8 mouse cellular contexts compared by ENCODE assay signal in the genomic region with DNA sequence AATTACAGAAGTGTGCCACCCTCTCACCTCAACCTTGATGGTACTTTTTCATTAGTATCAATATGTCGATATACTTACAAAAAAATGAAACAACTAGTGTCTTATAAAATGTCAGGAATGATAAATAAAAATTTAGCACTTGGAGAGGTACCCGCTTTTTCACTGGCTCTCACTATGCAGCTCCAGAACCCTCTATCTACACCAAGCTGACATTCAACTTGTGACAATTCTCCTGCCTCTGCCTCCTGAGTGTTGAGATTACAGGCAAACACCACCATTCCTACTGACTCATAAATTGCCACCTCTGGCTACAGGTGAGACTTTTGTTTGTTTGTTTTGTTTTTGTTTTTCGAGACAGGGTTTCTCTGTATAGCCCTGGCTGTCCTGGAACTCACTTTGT. TPM values are rescaled to one million over a fixed set of nuclear protein-coding genes. Genes with fewer than 3 reads are reported as not detected.
DNase-seq lines count a peak whose midpoint lies in the region; ATAC-seq and TF ChIP-seq lines count a peak whose summit lies in the region.

No protein-coding gene starts in this region.

- 0 out of 2 replicates have a peak overlapping the region, but pooled peaks have one; percentile 63 for H3K27ac ChIP-seq in embryonic facial prominence, embryonic 15.5 days (replicated peaks)
- no peak overlapping the region for H3K27ac ChIP-seq in limb, embryonic 11.5 days (replicated peaks; ENCODE audit: low read depth, low read length)
- H3K27ac ChIP-seq in neural tube, embryonic 14.5 days (ENCODE audit: low read depth, low read length) = no peak overlapping the region

- 50% methylated on average over 3 of the region's 3 CpGs for WGBS in lung, adult 2 months
- 54% methylated on average over 3 of the region's 3 CpGs for WGBS in embryonic facial prominence, embryonic 15.5 days
- WGBS in limb, embryonic 11.5 days = 59% methylated on average over 3 of the region's 3 CpGs
- 55% methylated on average over 3 of the region's 3 CpGs for whole genome bisulfite sequencing in neural tube, embryonic 14.5 days

- peaks cover 7% of the 10 kb centered on the region; the same call in 1 of the 2 replicates for H3K36me3 ChIP-seq in embryonic facial prominence, embryonic 15.5 days
- H3K36me3 ChIP-seq in limb, embryonic 11.5 days (ENCODE audit: control insufficient read depth, insufficient read depth, low read length) = peaks cover 2% of the 10 kb centered on the region; the same call in 1 of the 2 replicates
- no peaks in the 10 kb centered on the region for H3K36me3 ChIP-seq in neural tube, embryonic 14.5 days (ENCODE audit: control insufficient read depth, insufficient read depth, low read length)

- H3K9ac ChIP-seq in embryonic facial prominence, embryonic 15.5 days = peak overlapping the region; percentile 15; the same call in 1 of the 2 replicates
- H3K9ac ChIP-seq in limb, embryonic 11.5 days (ENCODE audit: low read length) = no peak overlapping the region
- 0 out of 2 replicates have a peak overlapping the region, but pooled peaks have one; percentile 77 for H3K9ac ChIP-seq in neural tube, embryonic 14.5 days (replicated peaks; ENCODE audit: low read depth, low read length)

- H3K4me1 ChIP-seq in lung, adult 2 months (ENCODE audit: control insufficient read depth, insufficient read depth, low read length) = peaks cover 3% of the 10 kb centered on the region
- peaks cover 4% of the 10 kb centered on the region; the same call in 1 of the 2 replicates for H3K4me1 ChIP-seq in embryonic facial prominence, embryonic 15.5 days
- no peaks in the 10 kb centered on the region for H3K4me1 ChIP-seq in limb, embryonic 11.5 days (ENCODE audit: control insufficient read depth, insufficient read depth, low read length)
- H3K4me1 ChIP-seq in neural tube, embryonic 14.5 days (ENCODE audit: control insufficient read depth, insufficient read depth, low read length) = 0 out of 2 replicates have a peak, but pooled peaks cover 3% of the 10 kb centered on the region

- peak overlapping the region; percentile 75 for H3K4me3 ChIP-seq in lung, adult 2 months (replicated peaks; ENCODE audit: extremely low read depth, low read depth, low read length)
- H3K4me3 ChIP-seq in embryonic facial prominence, embryonic 15.5 days (replicated peaks) = peak overlapping the region; percentile 74
- H3K4me3 ChIP-seq in limb, embryonic 11.5 days (ENCODE audit: low read depth, low read length) = peak overlapping the region; percentile 95
- H3K4me3 ChIP-seq in neural tube, embryonic 14.5 days (ENCODE audit: low read depth, low read length) = peak overlapping the region; percentile 90

- DNase-seq in lung, adult 2 months = no peak
- DNase-seq in lung, postnatal 10 days = no peak
- DNase-seq in limb, embryonic 11.5 days (ENCODE audit: low spot score) = no peak
- DNase-seq in thymus, postnatal 25 days = no peak
- DNase-seq in cerebellum, adult 11 months = no peak
- DNase-seq in layer of hippocampus, adult 11-12 months (ENCODE audit: low spot score) = no peak

- H3K27me3 ChIP-seq in embryonic facial prominence, embryonic 15.5 days = no peaks in the 10 kb centered on the region
- H3K27me3 ChIP-seq in limb, embryonic 11.5 days (ENCODE audit: control insufficient read depth, insufficient read depth, low read length) = no peaks in the 10 kb centered on the region
- no peaks in the 10 kb centered on the region for H3K27me3 ChIP-seq in neural tube, embryonic 14.5 days (ENCODE audit: control insufficient read depth, insufficient read depth, low read length)

- TF ChIP-seq CTCF in lung, adult 2 months (IDR thresholded peaks at IDR 0.05; ENCODE audit: insufficient read depth, low read length) = no peak

- no peak for TF ChIP-seq POLR2A in lung, adult 2 months (IDR thresholded peaks at IDR 0.05; ENCODE audit: borderline replicate concordance, extremely low read depth, low read depth, low read length)

- H3K9me3 ChIP-seq in embryonic facial prominence, embryonic 15.5 days (replicated peaks) = no peaks in the 10 kb centered on the region
- H3K9me3 ChIP-seq in limb, embryonic 11.5 days (ENCODE audit: control insufficient read depth, low read length) = no peaks in the 10 kb centered on the region
- H3K9me3 ChIP-seq in neural tube, embryonic 14.5 days (ENCODE audit: control insufficient read depth, low read length) = no peaks in the 10 kb centered on the region

- no peak; the same call in 1 of the 2 replicates for ATAC-seq in embryonic facial prominence, embryonic 15.5 days (ENCODE audit: insufficient number of reproducible peaks, low FRiP score, low TSS enrichment, low read depth)
- peak; percentile 40 for ATAC-seq in limb, embryonic 11.5 days (ENCODE audit: insufficient number of reproducible peaks, low FRiP score, low TSS enrichment, low read depth)
- peak; percentile 24; the same call in 1 of the 2 replicates for ATAC-seq in neural tube, embryonic 14.5 days (ENCODE audit: low read depth)

- peak overlapping the region; percentile 79 for H3K4me2 ChIP-seq in embryonic facial prominence, embryonic 15.5 days (replicated peaks)
- peak overlapping the region; percentile 64 for H3K4me2 ChIP-seq in limb, embryonic 11.5 days (ENCODE audit: low read depth, severe bottlenecking)
- H3K4me2 ChIP-seq in neural tube, embryonic 14.5 days (ENCODE audit: low read depth, low read length) = peak overlapping the region; percentile 59

RNA-seq across cellular contexts. Expression of a gene that starts 11.4 kb away (rescaled TPM):
- polyA plus RNA-seq in lung, adult 2 months (2012; rRNA removed) = 34.4 and 36.7 TPM in 2 replicates
- polyA plus RNA-seq in embryonic facial prominence, embryonic 15.5 days (2015; fragmentation: Nextera tagmentation; extraction: Ambion mirVana) = 86.8 and 87.3 TPM in 2 replicates
- 51.4 and 53.9 TPM in 2 replicates for polyA plus RNA-seq in limb, embryonic 11.5 days (2014; fragmentation: Nextera tagmentation; extraction: Ambion mirVana)
- polyA plus RNA-seq in neural tube, embryonic 14.5 days (2014; fragmentation: Nextera tagmentation; extraction: Ambion mirVana) = 50.8 and 55.2 TPM in 2 replicates

RNA-seq across cellular contexts. Expression of a gene that starts 11.5 kb away (rescaled TPM):
- polyA plus RNA-seq in lung, adult 2 months (2012; rRNA removed) = 5.3 and 7.6 TPM in 2 replicates
- polyA plus RNA-seq in embryonic facial prominence, embryonic 15.5 days (2015; fragmentation: Nextera tagmentation; extraction: Ambion mirVana) = 36.7 and 37.5 TPM in 2 replicates
- 46.9 and 51.7 TPM in 2 replicates for polyA plus RNA-seq in limb, embryonic 11.5 days (2014; fragmentation: Nextera tagmentation; extraction: Ambion mirVana)
- polyA plus RNA-seq in neural tube, embryonic 14.5 days (2014; fragmentation: Nextera tagmentation; extraction: Ambion mirVana) = 48.1 and 48.7 TPM in 2 replicates

RNA-seq across cellular contexts. Expression of a gene that starts 51.1 kb away (rescaled TPM):
- polyA plus RNA-seq in lung, adult 2 months (2012; rRNA removed) = 1.8 and 2.3 TPM in 2 replicates
- polyA plus RNA-seq in embryonic facial prominence, embryonic 15.5 days (2015; fragmentation: Nextera tagmentation; extraction: Ambion mirVana) = 0.21 TPM in 2 replicates
- 0.07 TPM in 2 replicates for polyA plus RNA-seq in limb, embryonic 11.5 days (2014; fragmentation: Nextera tagmentation; extraction: Ambion mirVana)
- 0.08 and 0.17 TPM in 2 replicates for polyA plus RNA-seq in neural tube, embryonic 14.5 days (2014; fragmentation: Nextera tagmentation; extraction: Ambion mirVana)

RNA-seq across cellular contexts. Expression of a gene that starts 55.4 kb away (rescaled TPM):
- polyA plus RNA-seq in lung, adult 2 months (2012; rRNA removed) = 2.0 and 4.6 TPM in 2 replicates
- polyA plus RNA-seq in embryonic facial prominence, embryonic 15.5 days (2015; fragmentation: Nextera tagmentation; extraction: Ambion mirVana) = 53.7 and 58.5 TPM in 2 replicates
- polyA plus RNA-seq in limb, embryonic 11.5 days (2014; fragmentation: Nextera tagmentation; extraction: Ambion mirVana) = 81.4 and 88.6 TPM in 2 replicates
- polyA plus RNA-seq in neural tube, embryonic 14.5 days (2014; fragmentation: Nextera tagmentation; extraction: Ambion mirVana) = 32.3 and 34.2 TPM in 2 replicates
